Mouse (Mus musculus): ENCODE results near the gene Tmem199.

- peak; percentile 57 for TF ChIP-seq CTCF (IDR thresholded peaks at IDR 0.05; ENCODE audit: low read depth)
- no peak for TF ChIP-seq EP300 (IDR thresholded peaks at IDR 0.05; ENCODE audit: low read depth)
Observed at GRCm38 (mm10) chr11:78461894-78462293, 50.1 kb downstream of the Tmem199 start.

All from liver, postnatal 0 days (tissue).